Mouse (Mus musculus) MEL (cell line): ENCODE results near the gene Npas3. TPM values are rescaled to one million over a fixed set of nuclear protein-coding genes. Genes with fewer than 3 reads are reported as not detected.

Experiments
- DNase-seq: peaks from one replicate; pipeline ENCODE4 v3.0.0; 2011; ENCODE audit warnings: low read depth, low spot score
- H3K27ac ChIP-seq: 2 replicates; pipeline ENCODE4 v1.5.1; 2012; ENCODE audit warnings: low read depth, mild to moderate bottlenecking, control low read depth, low read length, moderate library complexity; ENCODE audit not compliant: control insufficient read depth
- H3K27me3 ChIP-seq, 2 experiments: fragments of 150-350 bp in 1 of 2; sonication (generic) in 1 of 2; 2 replicates each; pipeline ENCODE4 v1.6.1; 2012; ENCODE audit warnings: low read length in 2 of 2, mild to moderate bottlenecking in 2 of 2, improper control_type of control experiment in 1 of 2, moderate library complexity in 1 of 2; ENCODE audit not compliant: insufficient read depth in 2 of 2, control insufficient read depth in 1 of 2
- H3K36me3 ChIP-seq, 2 experiments: 2 replicates each; pipeline ENCODE4 v1.6.1; 2012 to 2014; ENCODE audit warnings: low read length in 2 of 2, improper control_type of control experiment in 1 of 2, inconsistent platforms in 1 of 2, mild to moderate bottlenecking in 1 of 2; ENCODE audit not compliant: insufficient read depth in 2 of 2, control insufficient read depth in 1 of 2
- H3K4me1 ChIP-seq, 2 experiments: fragments of 150-350 bp in 1 of 2; sonication (generic) in 1 of 2; 2 replicates each; pipeline ENCODE4 v1.6.1; 2012; ENCODE audit warnings: low read length in 2 of 2, improper control_type of control experiment in 1 of 2, mild to moderate bottlenecking in 1 of 2; ENCODE audit not compliant: insufficient read depth in 2 of 2, control insufficient read depth in 1 of 2
- H3K4me3 ChIP-seq, 2 experiments: fragments of 150-350 bp in 1 of 2; sonication (generic) in 1 of 2; 2 replicates each; pipeline ENCODE4 v1.5.1; 2012; ENCODE audit warnings: low read depth in 2 of 2, low read length in 2 of 2, mild to moderate bottlenecking in 2 of 2, moderate library complexity in 2 of 2, control low read depth in 1 of 2, improper control_type of control experiment in 1 of 2; ENCODE audit not compliant: control insufficient read depth in 1 of 2, insufficient read depth in 1 of 2
- H3K79me2 ChIP-seq: 2 replicates; pipeline ENCODE4 v1.6.1; 2012; ENCODE audit warnings: mild to moderate bottlenecking, low read length, moderate library complexity; ENCODE audit not compliant: control insufficient read depth, poor library complexity, insufficient read depth
- H3K9ac ChIP-seq: 2 replicates; pipeline ENCODE4 v1.6.1; 2012; ENCODE audit warnings: low read depth, mild to moderate bottlenecking, control low read depth, low read length, moderate library complexity; ENCODE audit not compliant: control insufficient read depth, poor library complexity, severe bottlenecking
- H3K9me3 ChIP-seq: fragments of 150-350 bp; sonication (generic); replicated peaks from 2 replicates; pipeline ENCODE4 v1.6.1; 2012; ENCODE audit warnings: mild to moderate bottlenecking, low read length, improper control_type of control experiment, moderate library complexity; ENCODE audit not compliant: insufficient read depth
- CHD1 ChIP-seq: IDR thresholded peaks from 2 replicates; pipeline ENCODE4 v1.6.1; 2012; ENCODE audit warnings: low read depth, mild to moderate bottlenecking, inconsistent platforms, low read length, improper control_type of control experiment
- CHD2 ChIP-seq: IDR thresholded peaks from 2 replicates; pipeline ENCODE4 v1.6.1; 2011; ENCODE audit warnings: low read length, improper control_type of control experiment
- E2F4 ChIP-seq: IDR thresholded peaks from 2 replicates; pipeline ENCODE4 v1.6.1; 2011; ENCODE audit warnings: low read depth, low read length, improper control_type of control experiment, borderline replicate concordance
- ELF1 ChIP-seq: IDR thresholded peaks from 2 replicates; pipeline ENCODE4 v1.6.1; 2014; ENCODE audit warnings: low read depth, mild to moderate bottlenecking, inconsistent platforms, low read length, improper control_type of control experiment, moderate library complexity
- EP300 ChIP-seq, 2 experiments: IDR thresholded peaks; 2 replicates each; pipeline ENCODE4 v1.6.1; 2011; ENCODE audit warnings: improper control_type of control experiment in 2 of 2, low read length in 2 of 2, low read depth in 1 of 2, mild to moderate bottlenecking in 1 of 2
- ETS1 ChIP-seq: IDR thresholded peaks from 2 replicates; pipeline ENCODE4 v1.6.1; 2012; ENCODE audit warnings: low read depth, mild to moderate bottlenecking, inconsistent platforms, low read length, improper control_type of control experiment, moderate library complexity
- GABPA ChIP-seq: IDR thresholded peaks from 2 replicates; pipeline ENCODE4 v1.6.1; 2012; ENCODE audit warnings: low read depth, mild to moderate bottlenecking, inconsistent platforms, low read length, improper control_type of control experiment, moderate library complexity
- HCFC1 ChIP-seq: IDR thresholded peaks from 2 replicates; pipeline ENCODE4 v1.6.1; 2012; ENCODE audit warnings: low read depth, mild to moderate bottlenecking, inconsistent platforms, low read length, improper control_type of control experiment, moderate library complexity
- MAFK ChIP-seq: IDR thresholded peaks from 2 replicates; pipeline ENCODE4 v1.6.1; 2011; ENCODE audit warnings: low read depth, mild to moderate bottlenecking, low read length, improper control_type of control experiment, borderline replicate concordance
- MAX ChIP-seq: IDR thresholded peaks from 2 replicates; pipeline ENCODE4 v1.6.1; 2011; ENCODE audit warnings: low read length, improper control_type of control experiment
- MAZ ChIP-seq: IDR thresholded peaks from 2 replicates; pipeline ENCODE4 v1.6.1; 2012; ENCODE audit warnings: low read depth, mild to moderate bottlenecking, inconsistent platforms, low read length, improper control_type of control experiment
- MXI1 ChIP-seq: IDR thresholded peaks from 2 replicates; pipeline ENCODE4 v1.6.1; 2011; ENCODE audit warnings: mild to moderate bottlenecking, low read depth, low read length, improper control_type of control experiment
- NRF1 ChIP-seq: IDR thresholded peaks from 2 replicates; pipeline ENCODE4 v1.6.1; 2014; ENCODE audit warnings: low read depth, mild to moderate bottlenecking, inconsistent platforms, low read length, improper control_type of control experiment, moderate library complexity; ENCODE audit not compliant: poor library complexity, insufficient read depth, severe bottlenecking
- POLR2A ChIP-seq, 2 experiments: IDR thresholded peaks; 2 replicates each; pipeline ENCODE4 v1.6.1; 2011 to 2012; ENCODE audit warnings: low read length in 2 of 2, mild to moderate bottlenecking in 2 of 2, control low read depth in 1 of 2, improper control_type of control experiment in 1 of 2, low read depth in 1 of 2, moderate library complexity in 1 of 2; ENCODE audit not compliant: control insufficient read depth in 1 of 2, insufficient read depth in 1 of 2, poor library complexity in 1 of 2
- POLR2AphosphoS5 ChIP-seq: IDR thresholded peaks from 2 replicates; pipeline ENCODE4 v1.6.1; 2012; ENCODE audit warnings: low read depth, borderline replicate concordance, mild to moderate bottlenecking, inconsistent platforms, low read length, moderate library complexity, mixed read lengths
- RCOR1 ChIP-seq: IDR thresholded peaks from 2 replicates; pipeline ENCODE4 v1.6.1; 2012; ENCODE audit warnings: low read depth, mild to moderate bottlenecking, inconsistent platforms, low read length, improper control_type of control experiment
- SMC3 ChIP-seq: IDR thresholded peaks from 2 replicates; pipeline ENCODE4 v1.6.1; 2011; ENCODE audit warnings: low read depth, low read length, improper control_type of control experiment
- TAL1 ChIP-seq: IDR thresholded peaks from 2 replicates; pipeline ENCODE4 v1.6.1; 2012; ENCODE audit warnings: mild to moderate bottlenecking, inconsistent platforms, low read length, moderate library complexity, mixed read lengths
- TBP ChIP-seq: IDR thresholded peaks from 2 replicates; pipeline ENCODE4 v1.8.0; 2011; ENCODE audit warnings: low read depth, low read length, improper control_type of control experiment
- UBTF ChIP-seq: IDR thresholded peaks from 2 replicates; pipeline ENCODE4 v1.6.1; 2012; ENCODE audit warnings: low read depth, mild to moderate bottlenecking, inconsistent platforms, low read length, improper control_type of control experiment, moderate library complexity, borderline replicate concordance; ENCODE audit not compliant: insufficient read depth
- USF1 ChIP-seq: IDR thresholded peaks from 2 replicates; pipeline ENCODE4 v1.6.1; 2014; ENCODE audit warnings: low read depth, mild to moderate bottlenecking, inconsistent platforms, low read length, improper control_type of control experiment, moderate library complexity
- ZC3H11A ChIP-seq: IDR thresholded peaks from 2 replicates; pipeline ENCODE4 v1.6.1; 2012; ENCODE audit warnings: low read depth, mild to moderate bottlenecking, inconsistent platforms, low read length, improper control_type of control experiment
- ZKSCAN1 ChIP-seq: IDR thresholded peaks from 2 replicates; pipeline ENCODE4 v1.6.1; 2012; ENCODE audit warnings: low read depth, mild to moderate bottlenecking, inconsistent platforms, low read length, improper control_type of control experiment, moderate library complexity
- ZNF384 ChIP-seq: IDR thresholded peaks from 2 replicates; pipeline ENCODE4 v1.6.1; 2012; ENCODE audit warnings: low read depth, mild to moderate bottlenecking, inconsistent platforms, low read length, improper control_type of control experiment
- polyA plus RNA-seq, 2 experiments: library from polyadenylated mRNA; stranded (reverse) in 1 of 2; unstranded in 1 of 2; fragments of >175 nt in 1 of 2; fragments of >200 nt in 1 of 2; gene quantifications; 2 replicates each; pipeline versions ENCODE4 v1.2.1 to v1.2.4; 2012; ENCODE audit warnings: low replicate concordance in 2 of 2, low read depth in 1 of 2; ENCODE audit not compliant: insufficient read length in 2 of 2, insufficient read depth in 1 of 2, missing spikeins in 1 of 2
- total RNA-seq: library from RNA; depleted of rRNA; stranded (reverse); fragments of 300-350 nt; gene quantifications from 2 replicates; pipeline ENCODE4 v1.2.3, GENCODE M21; 2012

The Npas3 gene
- total and polyA plus RNA-seq, 3 experiments, result not detected

DNA sequence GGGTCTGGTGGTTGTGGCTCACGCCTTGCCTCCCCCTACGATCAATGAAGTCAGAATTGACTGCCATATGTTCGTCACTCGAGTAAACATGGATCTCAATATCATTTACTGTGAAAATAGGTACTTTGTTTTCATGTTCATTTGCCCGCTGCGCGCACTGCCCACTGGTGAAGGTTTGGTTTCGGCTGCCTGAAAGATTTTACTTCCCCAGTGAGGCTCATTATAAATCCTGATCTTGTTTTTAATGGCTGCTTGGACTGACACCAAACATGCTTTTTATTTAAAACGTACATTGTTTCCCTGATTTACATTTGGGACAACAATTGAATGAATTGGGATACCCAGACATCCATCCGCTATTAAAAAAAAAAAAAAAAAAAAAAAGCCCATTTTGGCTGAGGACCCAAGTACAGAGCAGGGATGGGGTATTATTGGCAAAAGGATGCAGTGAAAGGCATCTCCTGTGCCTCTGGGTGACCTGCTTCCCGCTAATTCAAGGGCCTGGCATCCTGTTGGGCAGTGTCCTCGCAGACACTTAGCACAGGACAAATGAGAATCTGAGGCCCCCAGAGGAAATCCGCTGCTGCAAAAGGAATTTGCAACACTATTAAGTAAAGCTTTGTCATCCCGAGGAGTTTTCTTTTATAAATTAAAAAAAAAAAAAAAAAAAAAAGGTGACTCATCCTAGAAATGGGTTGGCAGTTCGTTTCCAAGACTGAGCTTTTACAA is 796.3 kb downstream of the Npas3 start:
- Histone ChIP-seq H3K9me3 (no peaks in the 10 kb centered on the region), H3K4me1 (no peaks in the 10 kb centered on the region), H3K9ac (no peak overlapping the region), H3K79me2 (no peaks in the 10 kb centered on the region), H3K27ac (no peak overlapping the region), H3K27me3 (no peaks in the 10 kb centered on the region; a peak in 2 of 4 replicates), H3K4me3 (no peak overlapping the region), H3K36me3 (no peaks in the 10 kb centered on the region)
- no peak for TF ChIP-seq RCOR1
- TF ChIP-seq NRF1, result no peak
- no peak for TF ChIP-seq MAX
- TF ChIP-seq ZKSCAN1, result no peak
- no peak for TF ChIP-seq UBTF
- TF ChIP-seq POLR2A (IDR thresholded peaks at IDR 0.05; ENCODE audit: control insufficient read depth in 1 of 2, insufficient read depth in 1 of 2, low read depth in 1 of 2, low read length in 2 of 2, poor library complexity in 1 of 2), result no peak
- TF ChIP-seq SMC3, result no peak
- TF ChIP-seq TAL1, result no peak
- TF ChIP-seq MAFK, result no peak
- no peak for TF ChIP-seq USF1
- TF ChIP-seq HCFC1, result no peak
- no peak for TF ChIP-seq E2F4
- TF ChIP-seq CHD1, result no peak
- TF ChIP-seq ZC3H11A, result no peak
- no peak for TF ChIP-seq GABPA
- no peak for TF ChIP-seq ZNF384
- TF ChIP-seq CHD2, result no peak
- no peak for TF ChIP-seq ETS1
- no peak for TF ChIP-seq MAZ
- no peak for TF ChIP-seq ELF1
- DNase-seq, result no peak

DNA sequence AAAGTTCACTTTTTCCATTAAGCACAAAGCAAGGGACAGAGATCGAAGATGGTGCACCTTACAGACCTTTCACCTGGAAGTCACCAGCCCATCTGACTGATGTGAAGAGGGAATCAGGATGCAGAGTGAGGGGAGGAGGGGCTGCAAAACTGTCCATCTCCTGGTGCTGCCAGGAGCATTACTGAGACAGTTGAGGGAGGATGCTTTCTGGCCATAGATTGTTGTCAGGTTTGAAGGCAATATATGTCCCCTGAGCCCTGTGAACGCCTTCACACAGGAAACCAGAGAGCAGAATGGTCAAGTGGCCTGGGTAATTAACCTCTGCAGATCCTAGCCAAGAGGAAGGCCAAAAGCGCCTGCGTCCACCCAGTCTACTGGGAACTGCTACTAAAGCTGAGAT is 796.9 kb downstream of the Npas3 start:
- no peak for TF ChIP-seq ZC3H11A
- no peak for TF ChIP-seq MXI1
- TF ChIP-seq TBP, result no peak
- TF ChIP-seq MAZ, result no peak
- no peak for TF ChIP-seq EP300 (IDR thresholded peaks at IDR 0.05; ENCODE audit: low read depth in 1 of 2, low read length in 2 of 2)
- no peak for TF ChIP-seq NRF1
- TF ChIP-seq MAFK, result no peak
- no peak for TF ChIP-seq POLR2AphosphoS5
- no peak for TF ChIP-seq GABPA
- no peak for TF ChIP-seq SMC3
- TF ChIP-seq ELF1, result no peak
- H3K9ac ChIP-seq, result no peak overlapping the region

More for the DNA sequence above, 796.9 kb downstream of the Npas3 start:
- Histone ChIP-seq H3K79me2 (no peaks in the 10 kb centered on the region), H3K9me3 (no peaks in the 10 kb centered on the region), H3K36me3 (no peaks in the 10 kb centered on the region), H3K27me3 (no peaks in the 10 kb centered on the region; a peak in 2 of 4 replicates), H3K4me3 (no peak overlapping the region), H3K4me1 (no peaks in the 10 kb centered on the region), H3K27ac (no peak overlapping the region)
- DNase-seq, result no peak
